Mouse (Mus musculus) heart, postnatal 36 days (tissue): ENCODE measurements around the gene Efna2. TPM values are rescaled to one million over a fixed set of nuclear protein-coding genes. Genes with fewer than 3 reads are reported as not detected.

ENCODE experiments used
- DNase-seq, 2 experiments: peaks; one replicate each; pipeline ENCODE4 v3.0.0; 2021 to 2022
- intact Hi-C: fragments of 180-260 bp; cut with DNase I; formaldehyde crosslinking; loops from one replicate; pipeline ENCODE4 v1.15.1; 2025
- total RNA-seq, 2 experiments: library from RNA; stranded (reverse); gene quantifications; 2 replicates each; pipeline ENCODE4 v1.2.3; 2021

The Efna2 gene
- total RNA-seq, 2 experiments from 2014 or later, result 0.75 to 1.1 TPM

- DNase-seq, result peak; percentile 93 to 94
- intact Hi-C loops, result loop anchor here (2.0 kb wide), 1 partner anchor 156 kb away; the partner anchor contains the start of gene Tmem259
Observed at GRCm38 (mm10) chr10:80141243-80141642, 38.0 kb upstream of the Efna2 start.

GRCm38 (mm10) chr10:80141786-80142529 lies 37.3 kb upstream of the Efna2 start:
- intact Hi-C loops, result loop anchor here (2.0 kb wide), 2 partner anchors 157 to 181 kb away; partner anchors contain the start of genes Tmem259 and Wdr18
- peak; percentile 89 to 91 for DNase-seq

GRCm38 (mm10) chr10:80142530-80142925 lies 36.8 kb upstream of the Efna2 start:
- no peak for DNase-seq

DNA sequence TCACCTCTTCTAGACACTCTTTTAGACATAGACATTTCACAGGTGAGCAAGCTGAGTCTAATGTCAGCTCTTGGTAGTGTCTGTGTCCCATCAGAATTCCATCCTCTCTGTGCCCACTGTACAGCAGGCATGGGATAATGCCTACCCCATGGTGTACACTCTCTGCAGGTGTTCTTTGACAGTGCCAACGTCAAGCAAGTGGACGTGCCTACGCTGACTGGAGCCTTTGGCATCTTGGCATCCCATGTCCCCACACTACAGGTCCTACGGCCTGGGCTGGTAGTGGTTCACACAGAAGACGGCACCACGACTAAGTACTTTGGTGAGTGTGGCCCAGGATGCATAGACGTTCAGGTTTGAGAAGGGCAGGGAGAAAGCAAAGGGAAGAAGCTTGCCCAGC lies 35.6 kb upstream of the Efna2 start:
- intact Hi-C loops, result loop anchor here (2.0 kb wide), 2 partner anchors 21 to 183 kb away; partner anchors contain the start of genes Cirbp and Wdr18
- no peak for DNase-seq

More at GRCm38 (mm10) chr10:80142530-80142925, 36.8 kb upstream of the Efna2 start:
- intact Hi-C loops, result loop anchor here (2.0 kb wide), 1 partner anchor 182 kb away; the partner anchor contains the start of gene Wdr18

GRCm38 (mm10) chr10:80144159-80144558 lies 35.1 kb upstream of the Efna2 start:
- intact Hi-C loops, result loop anchor here (2.0 kb wide), 1 partner anchor 21 kb away; the partner anchor contains the start of gene Cirbp
- no peak for DNase-seq

- DNase-seq, result peak; percentile 86 to 87
- intact Hi-C loops, result loop anchor here (2.0 kb wide), 1 partner anchor 20 kb away; the partner anchor contains the start of gene Cirbp
Observed at GRCm38 (mm10) chr10:80144864-80145838, 34.1 kb upstream of the Efna2 start.

GRCm38 (mm10) chr10:80145896-80146295 lies 33.4 kb upstream of the Efna2 start:
- peak; percentile 56 to 69 for DNase-seq
- intact Hi-C loops, result loop anchor here (2.0 kb wide), 1 partner anchor 19 kb away; the partner anchor contains the start of gene Cirbp

- peak; percentile 62 to 68 for DNase-seq
- intact Hi-C loops, result no loop called here
Observed at GRCm38 (mm10) chr10:80146568-80147011, 32.7 kb upstream of the Efna2 start.

DNA sequence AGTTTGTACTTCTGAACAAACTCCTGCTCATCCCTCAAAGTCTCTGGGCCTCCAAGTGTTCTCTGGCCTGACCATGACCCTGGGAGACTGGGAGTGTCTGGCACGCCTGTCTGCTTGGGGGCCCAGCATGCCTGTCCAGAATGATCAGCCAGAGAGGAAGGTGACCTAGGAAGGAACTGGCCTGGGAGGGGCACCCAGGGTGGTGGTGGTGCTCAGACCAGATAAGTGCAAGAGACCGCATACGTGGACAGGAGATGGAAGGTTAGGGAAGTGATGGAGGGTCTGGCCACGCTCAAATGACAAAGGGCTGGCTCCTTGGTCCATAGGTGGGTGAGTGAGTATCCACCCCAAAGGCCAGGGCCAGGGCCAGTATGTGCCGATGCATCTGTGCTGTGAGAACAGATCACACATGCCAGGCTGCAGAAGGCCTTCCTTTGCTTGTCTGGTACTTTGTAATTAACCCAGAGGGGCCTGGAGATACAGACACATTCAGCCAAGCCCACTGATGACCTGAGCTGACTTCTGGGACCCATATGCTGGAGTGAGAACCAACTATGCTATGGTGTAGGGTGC lies 32.0 kb upstream of the Efna2 start:
- intact Hi-C loops, result no loop called here
- DNase-seq, result peak in 1 of 2 experiments; percentile 43

GRCm38 (mm10) chr10:80147719-80148601 lies 31.3 kb upstream of the Efna2 start, which contains the start of gene Midn:
TSS of gene Midn (plus strand) at chr10:80148272.
- intact Hi-C loops, result loop anchor here (1.0 kb wide), 1 partner anchor 17 kb away; the partner anchor contains the start of gene Cirbp
- peak; percentile 90 to 94 for DNase-seq

- intact Hi-C loops, result loop anchor here (1.0 kb wide), 1 partner anchor 17 kb away; the partner anchor contains the start of gene Cirbp
- DNase-seq, result peak; percentile 96 to 97
Observed at GRCm38 (mm10) chr10:80148610-80149290, 30.5 kb upstream of the Efna2 start.

DNA sequence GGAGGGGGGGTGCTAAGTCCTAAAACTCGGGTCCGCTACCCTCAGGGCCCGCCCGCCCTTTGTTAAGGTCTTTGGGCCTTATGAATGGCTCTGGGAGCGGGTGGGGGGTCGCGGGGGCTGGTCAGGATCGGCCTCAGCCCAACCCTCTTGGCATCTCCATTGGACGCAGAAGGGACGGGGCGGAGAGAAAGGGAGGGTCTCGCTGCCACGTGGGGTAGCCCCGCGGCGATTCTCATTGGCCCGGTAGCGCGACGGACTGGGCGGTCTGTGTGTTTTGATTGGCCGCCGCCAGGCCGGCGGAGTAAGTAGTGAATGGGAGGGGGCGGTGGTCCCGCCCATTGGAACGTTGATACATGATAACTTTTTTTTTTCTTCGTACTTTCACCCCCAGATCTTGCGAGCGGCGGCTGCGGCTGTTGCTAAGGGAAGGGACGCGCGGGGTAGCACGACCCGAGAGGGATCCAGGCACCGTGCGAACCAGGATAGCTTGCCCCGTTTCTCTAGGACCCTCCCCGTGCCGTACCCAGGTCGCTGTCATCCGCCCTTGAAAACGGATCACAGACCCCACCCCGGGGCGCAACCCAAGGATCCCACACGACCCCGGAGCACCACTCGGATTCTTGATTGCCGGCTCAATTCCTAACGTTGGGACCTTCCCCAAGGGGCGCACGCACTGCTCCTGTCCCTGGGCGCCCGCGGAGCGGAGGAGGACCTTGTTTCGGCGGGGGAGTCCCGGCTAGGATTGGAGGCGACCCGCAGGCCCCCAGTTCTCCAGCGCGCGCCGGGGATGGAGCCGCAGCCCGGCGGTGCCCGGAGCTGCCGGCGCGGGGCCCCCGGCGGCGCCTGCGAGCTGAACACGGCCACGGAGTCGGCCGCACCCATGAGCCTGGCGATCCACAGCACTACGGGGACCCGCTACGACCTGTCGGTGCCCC lies 29.7 kb upstream of the Efna2 start:
- peak; percentile 91 to 95 for DNase-seq
- intact Hi-C loops, result loop anchor here (1.0 kb wide), 1 partner anchor 9 kb away; no protein-coding TSS in a partner anchor

- DNase-seq, result peak; percentile 55 to 79
- intact Hi-C loops, result loop anchor here (1.0 kb wide), 1 partner anchor 8 kb away; no protein-coding TSS in a partner anchor
Observed at GRCm38 (mm10) chr10:80150226-80151210, 28.8 kb upstream of the Efna2 start.

- intact Hi-C loops, result no loop called here
Observed at GRCm38 (mm10) chr10:80151211-80152034, 27.9 kb upstream of the Efna2 start.

More at GRCm38 (mm10) chr10:80151211-80152034, 27.9 kb upstream of the Efna2 start:
- peak; percentile 69 to 73 for DNase-seq
